Mouse (Mus musculus) heart, embryonic 11.5 days (tissue): ENCODE data around the gene Ssxb8. TPM values are rescaled to one million over a fixed set of nuclear protein-coding genes. Genes with fewer than 3 reads are reported as not detected.
"Not testable (repeated sequence)": the region's sequence is repeated elsewhere in the genome, so short reads cannot be mapped to it uniquely, and the experiment has no call there.

Source experiments
- ATAC-seq: fragments of 200-750 bp; cut with Nextera tagmentation; replicated peaks from 2 replicates; pipeline ENCODE4 v1.8.0; 2017; ENCODE audit warnings: moderate library complexity; ENCODE audit not compliant: insufficient number of reproducible peaks, low FRiP score, low TSS enrichment
- H3K27ac ChIP-seq: fragments of 300-500 bp; sonication (generic); 2 replicates; pipeline ENCODE4 v1.5.1; 2014; ENCODE audit warnings: mild to moderate bottlenecking, low read depth, low read length
- H3K27me3 ChIP-seq: fragments of 300-500 bp; sonication (generic); 2 replicates; pipeline ENCODE4 v1.6.1; 2014; ENCODE audit warnings: mild to moderate bottlenecking, low read length, mixed read lengths; ENCODE audit not compliant: control insufficient read depth, insufficient read depth
- H3K36me3 ChIP-seq: fragments of 300-500 bp; sonication (generic); 2 replicates; pipeline ENCODE4 v1.6.1; 2014; ENCODE audit warnings: mild to moderate bottlenecking, low read length, moderate library complexity, mixed read lengths; ENCODE audit not compliant: control insufficient read depth, insufficient read depth
- H3K4me1 ChIP-seq: fragments of 300-500 bp; sonication (generic); 2 replicates; pipeline ENCODE4 v1.6.1; 2014; ENCODE audit warnings: low read length; ENCODE audit not compliant: control insufficient read depth, insufficient read depth
- H3K4me2 ChIP-seq: fragments of 300-500 bp; sonication (generic); 2 replicates; pipeline ENCODE4 v1.6.1; 2014; ENCODE audit warnings: mild to moderate bottlenecking, moderate library complexity
- H3K4me3 ChIP-seq: fragments of 300-500 bp; sonication (generic); 2 replicates; pipeline ENCODE4 v1.5.1; 2014; ENCODE audit warnings: low read depth, low read length
- H3K9ac ChIP-seq: fragments of 300-500 bp; sonication (generic); 2 replicates; pipeline ENCODE4 v1.6.1; 2014; ENCODE audit warnings: mild to moderate bottlenecking, low read depth, low read length, moderate library complexity
- H3K9me3 ChIP-seq: fragments of 300-500 bp; sonication (generic); replicated peaks from 2 replicates; pipeline ENCODE4 v1.6.1; 2016; ENCODE audit warnings: low read length; ENCODE audit not compliant: control insufficient read depth
- WGBS: fragments of 180-500 bp; shearing (Covaris S2); extraction: QIAGEN DNeasy Blood & Tissue Kit; methylation state at CpG from one replicate; pipeline ENCODE4 v1.1.7; 2014; ENCODE audit not compliant: insufficient replicate concordance; 5-methylcytosine and 5-hydroxymethylcytosine counted together
- polyA plus RNA-seq: library from polyadenylated mRNA; unstranded; fragments of >200 nt; fragmentation: Nextera tagmentation; extraction: Ambion mirVana; gene quantifications from 2 replicates; pipeline ENCODE4 v1.2.1, GENCODE M21; 2014

Gene Ssxb8
- not detected in 2 replicates for polyA plus RNA-seq

DNA sequence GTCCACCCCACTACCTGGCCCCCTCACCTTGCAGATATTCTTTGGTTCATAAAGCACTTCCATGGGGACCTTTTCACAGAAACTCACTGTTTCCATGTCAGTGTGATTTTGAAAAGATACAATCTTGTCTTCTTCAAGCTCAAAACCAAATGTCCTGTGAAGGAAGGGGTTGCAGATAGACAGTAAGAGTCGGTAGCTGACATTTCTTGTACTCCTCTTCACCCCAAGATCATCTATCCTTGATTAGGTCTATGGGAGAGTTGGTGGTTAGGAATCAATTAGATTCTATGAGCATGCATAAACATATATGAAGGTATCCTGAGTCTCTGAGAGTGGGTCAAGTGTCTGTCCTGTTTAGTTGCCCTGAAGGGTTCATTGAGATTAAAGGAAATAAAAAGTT, at the start of gene Ssxb8:
Gene Ssxb8 (minus strand): TSS at position 101 of the 400 bp plus-strand sequence.
- not testable (repeated sequence) for H3K4me1 ChIP-seq

DNA sequence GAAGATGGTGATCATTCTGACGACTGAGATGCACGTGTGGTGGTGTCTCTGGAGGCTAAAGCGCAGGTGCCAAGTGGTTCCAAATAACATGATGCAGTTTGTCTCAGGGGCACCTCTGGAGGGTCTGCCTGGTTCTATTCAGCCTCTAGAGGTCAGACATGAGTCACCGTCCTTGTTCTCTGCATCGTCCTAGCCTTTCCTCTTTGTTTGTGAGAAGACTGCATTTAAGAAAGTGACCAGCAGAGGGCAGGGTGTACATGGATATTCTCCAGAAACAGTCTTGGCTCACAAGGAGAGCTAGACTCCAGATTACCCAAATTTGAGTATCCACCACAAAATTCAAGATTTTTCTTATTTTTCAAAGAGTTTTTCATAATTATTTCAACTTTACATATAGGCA, 42.3 kb upstream of the Ssxb8 start:
- no peaks in the 10 kb centered on the region for H3K36me3 ChIP-seq
- no peak overlapping the region for H3K9ac ChIP-seq
- H3K27ac ChIP-seq, result no peak overlapping the region
- no peak overlapping the region for H3K4me2 ChIP-seq
- no peaks in the 10 kb centered on the region for H3K9me3 ChIP-seq
- 50% methylated on average over 5 of the region's 5 CpGs for WGBS
- ATAC-seq, result no peak
- no peak overlapping the region for H3K4me3 ChIP-seq
- no peaks in the 10 kb centered on the region for H3K27me3 ChIP-seq
- no peaks in the 10 kb centered on the region for H3K4me1 ChIP-seq

More for the DNA sequence above, at the start of gene Ssxb8:
- H3K4me3 ChIP-seq, ATAC-seq, H3K27ac ChIP-seq, H3K9me3 ChIP-seq, H3K27me3 ChIP-seq, H3K36me3 ChIP-seq, H3K9ac ChIP-seq, H3K4me2 ChIP-seq: not testable (repeated sequence)
- WGBS, result 43% methylated on average over 1 of the region's 1 CpGs

DNA sequence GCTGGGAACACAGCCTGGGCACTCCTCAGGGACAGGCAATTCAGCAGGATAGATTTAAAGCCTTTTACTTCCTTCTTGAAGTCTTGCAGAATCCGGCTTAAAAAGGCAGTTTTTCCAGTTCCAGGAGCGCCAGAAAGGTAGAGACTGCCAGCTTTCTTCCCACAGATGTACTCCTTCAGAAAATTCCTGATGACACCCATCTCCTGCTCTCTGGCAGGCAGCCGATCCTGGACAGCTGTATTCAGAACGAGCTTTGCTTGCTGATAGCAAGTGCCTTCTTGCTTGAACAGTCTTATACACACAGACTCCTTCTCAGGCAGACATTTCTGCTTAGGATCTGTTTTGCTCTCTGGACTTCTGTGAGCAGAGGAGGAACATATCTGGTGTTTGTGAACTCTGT, 27.6 kb downstream of the Ssxb8 start:
- WGBS, result 72% methylated on average over 4 of the region's 4 CpGs
- no peaks in the 10 kb centered on the region for H3K4me1 ChIP-seq
- no peaks in the 10 kb centered on the region for H3K36me3 ChIP-seq
- no peak for ATAC-seq
- H3K4me3 ChIP-seq, result no peak overlapping the region
- no peaks in the 10 kb centered on the region for H3K27me3 ChIP-seq
- no peak overlapping the region for H3K4me2 ChIP-seq
- H3K27ac ChIP-seq, result no peak overlapping the region
- no peak overlapping the region for H3K9ac ChIP-seq
- H3K9me3 ChIP-seq, result no peaks in the 10 kb centered on the region

Other genes starting within 250 kb of the Ssxb8 start
- gene Ssxb2, start 229.1 kb downstream of the Ssxb8 start, polyA plus RNA-seq, result not detected in 2 replicates
- not detected in 2 replicates for gene Gm14459, start 165.9 kb downstream of the Ssxb8 start, polyA plus RNA-seq
- not detected in 2 replicates for gene Ssxb6, start 142.6 kb downstream of the Ssxb8 start, polyA plus RNA-seq
- gene Ssxb3, start 99.0 kb downstream of the Ssxb8 start, polyA plus RNA-seq, result not detected in 2 replicates
- gene Ssx9, start 57.6 kb upstream of the Ssxb8 start, polyA plus RNA-seq, result not detected in 2 replicates
- not detected in 2 replicates for gene Ssxb5, start 112.8 kb upstream of the Ssxb8 start, polyA plus RNA-seq
- not detected in 2 replicates for gene Gm6592, start 153.2 kb upstream of the Ssxb8 start, polyA plus RNA-seq
- gene Gm5751, start 183.4 kb upstream of the Ssxb8 start, polyA plus RNA-seq, result not detected in 2 replicates
- gene B630019K06Rik, start 201.5 kb upstream of the Ssxb8 start, polyA plus RNA-seq, result 2.0 and 2.2 TPM in 2 replicates